Mouse (Mus musculus): Measurements from ENCODE around the gene Slc6a11.

GRCm38 (mm10) chr6:114257762-114258361 lies 126.8 kb downstream of the Slc6a11 start:
- TF ChIP-seq CTCF (IDR thresholded peaks at IDR 0.05; ENCODE audit: borderline replicate concordance, insufficient read depth, low read length) (no peak), POLR2A (IDR thresholded peaks at IDR 0.05; ENCODE audit: low read depth, low read length) (no peak)

Data from embryonic fibroblast, embryonic 13.5 days (primary cell).